Mouse (Mus musculus) megakaryocyte, embryonic 14.5 days (primary cell): Measurements from ENCODE around the gene Capg. TPM values are rescaled to one million over a fixed set of nuclear protein-coding genes. Genes with fewer than 3 reads are reported as not detected.

Experiments
- H3K27me3 ChIP-seq: replicated peaks from 2 replicates; pipeline ENCODE3; 2012; ENCODE audit warnings: inconsistent platforms
- H3K36me3 ChIP-seq: replicated peaks from 2 replicates; pipeline ENCODE3; 2012; ENCODE audit warnings: low read length, inconsistent platforms, mixed read lengths
- H3K4me1 ChIP-seq: 2 replicates; pipeline ENCODE4 v1.6.1; 2012; ENCODE audit warnings: inconsistent platforms
- H3K4me3 ChIP-seq: replicated peaks from 2 replicates; pipeline ENCODE3; 2012; ENCODE audit warnings: moderate library complexity, mild to moderate bottlenecking, inconsistent platforms
- H3K9me3 ChIP-seq: 2 replicates; pipeline ENCODE4 v1.6.1; 2012; ENCODE audit warnings: inconsistent platforms
- FLI1 ChIP-seq: IDR thresholded peaks from 2 replicates; pipeline ENCODE4 v1.6.1; 2012; ENCODE audit warnings: low read length, inconsistent platforms, mixed read lengths
- GATA1 ChIP-seq: IDR thresholded peaks from 3 replicates; pipeline ENCODE4 v1.6.1; 2012; ENCODE audit warnings: mixed read lengths, low read length, inconsistent platforms, borderline replicate concordance
- polyA plus RNA-seq: library from polyadenylated mRNA; stranded (reverse); fragments of >175 nt; gene quantifications from 2 replicates; pipeline ENCODE4 v1.2.3, GENCODE M21; 2012; ENCODE audit warnings: low replicate concordance; ENCODE audit not compliant: insufficient read depth

Capg gene
- polyA plus RNA-seq: 7.6 and 140 TPM in 2 replicates

GRCm38 (mm10) chr6:72544283-72544987 is at the start of gene Capg:
Capg (plus strand) TSS chr6:72544391.
- Histone ChIP-seq H3K36me3 (peaks cover 5% of the 10 kb centered on the region), H3K4me3 (peak within 1 kb of the TSS; percentile 91), H3K4me1 (peaks cover 45% of the 10 kb centered on the region), H3K9me3 (peaks cover 11% of the 10 kb centered on the region), H3K27me3 (no peaks in the 10 kb centered on the region)
- TF ChIP-seq FLI1 (no peak), GATA1 (no peak)

- no peak overlapping the region for H3K4me3 ChIP-seq
- peaks cover 6% of the 10 kb centered on the region for H3K27me3 ChIP-seq
- H3K9me3 ChIP-seq: peaks cover 5% of the 10 kb centered on the region
- TF ChIP-seq FLI1 (no peak), GATA1 (no peak)
- H3K4me1 ChIP-seq: peaks cover 28% of the 10 kb centered on the region
- H3K36me3 ChIP-seq: no peaks in the 10 kb centered on the region
Measured at GRCm38 (mm10) chr6:72498950-72499349, 45.2 kb upstream of the Capg start.

- H3K4me3 ChIP-seq: no peak overlapping the region
- H3K9me3 ChIP-seq: peaks cover 9% of the 10 kb centered on the region
- TF ChIP-seq GATA1: no peak
- no peak for TF ChIP-seq FLI1
- H3K4me1 ChIP-seq: peaks cover 21% of the 10 kb centered on the region
- peaks cover 6% of the 10 kb centered on the region for H3K27me3 ChIP-seq
- no peaks in the 10 kb centered on the region for H3K36me3 ChIP-seq
Measured at GRCm38 (mm10) chr6:72503309-72503708, 40.9 kb upstream of the Capg start.

- H3K27me3 ChIP-seq: peaks cover 6% of the 10 kb centered on the region
- peaks cover 9% of the 10 kb centered on the region for H3K9me3 ChIP-seq
- no peak overlapping the region for H3K4me3 ChIP-seq
- TF ChIP-seq FLI1 (no peak), GATA1 (no peak)
- H3K4me1 ChIP-seq: peaks cover 28% of the 10 kb centered on the region
- no peaks in the 10 kb centered on the region for H3K36me3 ChIP-seq
Measured at GRCm38 (mm10) chr6:72503939-72504338, 40.3 kb upstream of the Capg start.

- no peak overlapping the region for H3K4me3 ChIP-seq
- H3K27me3 ChIP-seq: peaks cover 2% of the 10 kb centered on the region
- peaks cover 39% of the 10 kb centered on the region for H3K4me1 ChIP-seq
- peaks cover 5% of the 10 kb centered on the region for H3K9me3 ChIP-seq
- H3K36me3 ChIP-seq: no peaks in the 10 kb centered on the region
- TF ChIP-seq FLI1 (no peak), GATA1 (no peak)
Measured at GRCm38 (mm10) chr6:72506104-72506503, 38.1 kb upstream of the Capg start.

- H3K27me3 ChIP-seq: peaks cover 2% of the 10 kb centered on the region
- TF ChIP-seq FLI1 (no peak), GATA1 (no peak)
- H3K9me3 ChIP-seq: peaks cover 4% of the 10 kb centered on the region; the same call in 1 of the 2 replicates
- no peaks in the 10 kb centered on the region for H3K36me3 ChIP-seq
- H3K4me3 ChIP-seq: no peak overlapping the region
- peaks cover 52% of the 10 kb centered on the region for H3K4me1 ChIP-seq
Measured at GRCm38 (mm10) chr6:72508596-72508995, 35.6 kb upstream of the Capg start.

GRCm38 (mm10) chr6:72509872-72510435 is 34.2 kb upstream of the Capg start:
- H3K9me3 ChIP-seq: peaks cover 4% of the 10 kb centered on the region; the same call in 1 of the 2 replicates
- TF ChIP-seq FLI1 (no peak), GATA1 (no peak)
- no peaks in the 10 kb centered on the region for H3K36me3 ChIP-seq
- no peak overlapping the region for H3K4me3 ChIP-seq
- peaks cover 55% of the 10 kb centered on the region for H3K4me1 ChIP-seq
- H3K27me3 ChIP-seq: peaks cover 2% of the 10 kb centered on the region

- H3K4me3 ChIP-seq: no peak overlapping the region
- H3K27me3 ChIP-seq: peaks cover 2% of the 10 kb centered on the region
- peaks cover 63% of the 10 kb centered on the region for H3K4me1 ChIP-seq
- peaks cover 4% of the 10 kb centered on the region; the same call in 1 of the 2 replicates for H3K9me3 ChIP-seq
- TF ChIP-seq GATA1 (no peak), FLI1 (no peak)
- no peaks in the 10 kb centered on the region for H3K36me3 ChIP-seq
Measured at GRCm38 (mm10) chr6:72510686-72511421, 33.3 kb upstream of the Capg start.

GRCm38 (mm10) chr6:72512386-72513070 is 31.7 kb upstream of the Capg start:
- peaks cover under 1% of the 10 kb centered on the region; the same call in 1 of the 2 replicates for H3K9me3 ChIP-seq
- no peaks in the 10 kb centered on the region for H3K36me3 ChIP-seq
- peaks cover 74% of the 10 kb centered on the region for H3K4me1 ChIP-seq
- no peaks in the 10 kb centered on the region for H3K27me3 ChIP-seq
- TF ChIP-seq FLI1 (no peak), GATA1 (0 out of 3 replicates have a peak, but pooled peaks have one; percentile 9)
- peak overlapping the region; percentile 93 for H3K4me3 ChIP-seq
